Mouse (Mus musculus): Measurements from ENCODE around the gene Lrrc74b.
"Not testable (repeated sequence)": the region's sequence is repeated elsewhere in the genome, so short reads cannot be mapped to it uniquely, and the experiment has no call there.

Gene Lrrc74b

GRCm38 (mm10) chr16:17561128-17561750 lies at the start of gene Lrrc74b:
TSS of gene Lrrc74b (minus strand) at chr16:17561247.
- DNase-seq, result peak; percentile 31

- no peak for DNase-seq
Observed at GRCm38 (mm10) chr16:17605684-17606083, 44.6 kb upstream of the Lrrc74b start.

- no peak for DNase-seq
Observed at GRCm38 (mm10) chr16:17604941-17605340, 43.9 kb upstream of the Lrrc74b start.

GRCm38 (mm10) chr16:17600944-17601562 lies 40.0 kb upstream of the Lrrc74b start:
- no peak for DNase-seq

GRCm38 (mm10) chr16:17590731-17591130 lies 29.7 kb upstream of the Lrrc74b start:
- DNase-seq, result no peak

- no peak for DNase-seq
Observed at GRCm38 (mm10) chr16:17584555-17584954, 23.5 kb upstream of the Lrrc74b start.

- DNase-seq, result peak; percentile 26
Observed at GRCm38 (mm10) chr16:17583064-17583463, 22.0 kb upstream of the Lrrc74b start, which contains the start of gene Slc7a4. TSS of gene Slc7a4 (minus strand) at chr16:17583214.

DNA sequence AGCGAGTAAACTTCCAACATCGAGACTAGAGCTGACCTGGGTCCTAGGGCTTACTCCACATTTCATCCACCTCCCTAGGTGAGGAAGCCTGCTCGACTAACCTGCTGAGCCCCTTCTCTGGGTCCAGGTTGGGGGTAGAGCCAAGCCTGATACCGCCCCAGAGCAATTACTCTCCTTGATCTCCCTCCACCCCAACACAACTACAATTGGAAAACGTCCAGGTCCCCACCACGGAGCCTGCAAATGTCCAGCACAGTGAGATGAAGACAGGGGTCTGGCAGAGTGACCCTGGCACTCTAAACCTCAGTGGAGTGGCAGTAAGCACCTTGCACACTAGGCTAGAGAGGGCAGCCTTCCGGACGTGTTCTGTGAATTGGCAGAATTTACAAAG lies 15.8 kb upstream of the Lrrc74b start:
- no peak for DNase-seq

DNA sequence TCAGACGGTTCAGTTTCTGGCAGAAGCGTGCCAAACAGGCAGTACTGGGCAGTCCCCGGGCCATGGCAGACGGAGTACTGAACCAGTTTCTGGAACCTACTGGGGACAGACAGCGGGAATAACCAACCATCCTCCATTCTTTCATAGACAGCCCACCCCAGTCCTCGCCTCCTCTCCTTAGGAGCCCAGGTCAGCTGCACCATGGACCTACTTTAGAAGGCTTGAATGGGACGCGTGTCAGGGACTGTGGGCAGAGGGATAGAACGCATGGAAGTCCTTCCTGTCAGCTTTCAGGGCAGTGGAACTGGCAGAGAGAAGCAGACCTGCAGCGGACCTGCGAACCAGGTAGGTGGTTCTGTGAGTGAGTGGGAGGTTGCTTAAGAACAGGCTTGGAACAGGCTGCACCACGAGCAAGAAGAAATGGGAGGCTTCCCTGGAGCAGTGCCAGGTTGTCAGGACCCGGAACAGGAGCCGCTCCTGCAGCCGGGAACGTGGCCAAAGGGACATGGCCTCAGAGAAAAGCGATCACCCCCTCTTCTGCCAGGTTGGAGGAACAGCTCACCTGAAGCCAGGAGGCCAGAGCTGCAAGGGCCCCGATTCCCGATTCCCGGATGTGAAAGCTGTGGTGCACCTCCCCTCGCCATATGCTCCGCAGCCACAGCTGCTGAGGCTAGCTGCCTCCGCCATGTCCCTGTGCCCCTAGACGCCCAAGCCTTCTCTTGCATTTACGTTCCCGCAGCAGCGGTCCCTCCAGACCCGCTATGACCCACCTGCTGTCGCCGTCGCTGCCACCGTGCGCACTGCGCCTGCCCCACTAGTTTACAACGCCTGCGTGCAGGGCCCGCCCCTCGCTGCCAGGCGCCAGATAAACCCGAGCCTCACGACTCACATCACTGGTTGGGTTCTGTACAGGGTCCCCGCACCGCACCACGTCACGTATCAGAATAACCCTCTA lies 15.1 kb upstream of the Lrrc74b start:
- DNase-seq, result peak; percentile 70

DNA sequence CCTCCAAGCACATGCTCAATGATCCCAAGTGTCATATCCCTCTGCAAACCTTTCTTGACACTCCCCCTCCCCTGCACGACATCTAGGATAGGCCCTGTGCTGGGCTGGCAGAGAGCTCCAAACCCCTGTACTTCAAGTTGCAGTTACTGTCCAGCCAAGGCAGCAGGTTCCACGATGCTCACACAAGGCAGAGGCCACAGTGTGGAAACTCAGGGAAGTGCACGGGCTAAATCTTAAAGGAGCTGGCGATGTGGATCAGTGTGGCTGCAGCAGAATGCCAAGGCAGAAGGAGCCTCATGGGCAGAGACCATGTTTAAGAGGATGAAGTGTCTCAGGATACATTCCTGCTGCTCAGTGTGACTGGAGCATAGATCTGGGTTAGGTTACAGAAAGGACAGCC lies 5.1 kb upstream of the Lrrc74b start:
- no peak for DNase-seq

GRCm38 (mm10) chr16:17564771-17565170 lies 3.7 kb upstream of the Lrrc74b start:
- no peak for DNase-seq

DNA sequence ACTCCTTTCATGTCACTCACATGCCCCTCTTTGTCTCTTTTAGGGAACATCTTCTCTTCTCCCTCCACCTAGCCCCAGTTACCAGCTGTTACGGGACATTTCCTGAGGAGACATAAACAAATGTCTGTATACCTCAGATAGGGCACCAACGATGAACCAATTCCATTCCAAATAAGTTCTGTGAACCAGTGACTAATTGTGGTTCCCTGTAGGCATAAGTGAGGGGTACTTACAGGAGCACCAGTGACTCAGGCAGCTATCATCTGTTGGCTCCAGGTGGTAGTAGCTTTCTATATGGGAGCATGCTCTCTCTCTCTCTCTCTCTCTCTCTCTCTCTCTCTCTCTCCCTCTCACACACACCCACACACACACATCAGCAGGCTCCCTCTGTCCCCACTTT lies 3.2 kb upstream of the Lrrc74b start:
- DNase-seq, result no peak

DNA sequence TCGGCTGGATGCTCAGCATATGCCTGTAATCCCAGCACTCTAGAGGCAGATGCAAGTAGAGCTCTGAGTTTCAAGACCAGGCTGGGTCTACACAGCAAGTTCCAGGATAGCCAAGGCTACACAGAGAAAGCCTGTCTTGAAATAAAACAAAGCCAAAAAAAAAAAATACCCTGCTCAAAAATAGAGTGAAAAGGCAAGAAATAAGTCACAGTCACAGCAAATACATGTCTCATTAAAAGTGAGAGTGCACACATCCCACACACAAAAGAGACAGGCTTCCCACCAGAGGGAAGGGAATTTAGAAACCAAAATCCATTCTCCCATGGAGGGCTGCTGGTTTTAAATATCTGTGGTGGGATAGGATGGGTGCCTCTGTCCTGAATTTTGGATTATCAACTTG lies 2.5 kb upstream of the Lrrc74b start:
- no peak for DNase-seq

DNA sequence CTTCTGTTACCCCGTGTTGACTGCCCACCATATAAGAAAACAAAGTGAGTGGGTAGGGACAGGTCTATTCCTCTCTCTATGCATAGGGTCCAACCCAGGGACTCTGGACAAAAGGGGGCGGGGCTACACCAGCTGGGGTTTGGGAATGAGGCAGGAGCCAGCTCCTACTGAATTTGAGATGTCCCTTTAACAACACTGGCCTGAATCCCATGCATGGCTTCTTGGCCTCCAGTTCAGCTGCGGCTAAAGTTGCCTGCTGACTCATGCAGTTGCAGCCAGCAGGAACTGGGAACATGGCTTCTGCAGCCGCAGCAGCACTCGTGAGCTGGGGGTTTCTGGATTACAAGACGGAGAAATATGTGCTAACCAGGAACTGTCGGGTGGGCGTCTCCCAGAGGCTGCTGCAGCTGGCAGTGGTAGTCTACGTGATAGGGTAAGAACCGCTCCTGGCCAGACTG lies 733 bp upstream of the Lrrc74b start, which contains the start of gene P2rx6:
Gene P2rx6 (plus strand): TSS at position 135 of the 458 bp plus-strand sequence.
- peak; percentile 32 for DNase-seq

GRCm38 (mm10) chr16:17559396-17560027 lies 1.5 kb downstream of the Lrrc74b start:
- DNase-seq, result no peak

DNA sequence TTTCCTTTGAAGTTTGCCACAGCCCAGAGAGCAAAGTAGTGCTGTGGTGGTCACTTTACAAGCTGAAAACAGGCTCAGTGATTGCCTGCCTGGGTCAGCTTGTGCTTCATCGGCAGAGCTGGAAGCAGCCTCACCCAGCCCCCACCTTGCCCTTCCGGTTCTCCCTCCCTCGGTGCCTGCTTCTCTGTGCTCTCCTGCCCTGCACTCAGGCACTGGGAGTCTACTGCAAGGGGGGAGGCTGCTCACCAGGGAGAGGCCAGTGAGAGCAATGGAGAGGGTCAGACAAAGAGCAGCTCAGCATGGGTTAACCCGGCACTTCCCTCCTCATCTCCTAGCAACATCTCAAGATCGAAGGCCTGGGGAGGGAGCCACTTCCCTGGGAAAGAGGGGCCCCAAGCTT lies 2.2 kb downstream of the Lrrc74b start:
- DNase-seq, result no peak

DNA sequence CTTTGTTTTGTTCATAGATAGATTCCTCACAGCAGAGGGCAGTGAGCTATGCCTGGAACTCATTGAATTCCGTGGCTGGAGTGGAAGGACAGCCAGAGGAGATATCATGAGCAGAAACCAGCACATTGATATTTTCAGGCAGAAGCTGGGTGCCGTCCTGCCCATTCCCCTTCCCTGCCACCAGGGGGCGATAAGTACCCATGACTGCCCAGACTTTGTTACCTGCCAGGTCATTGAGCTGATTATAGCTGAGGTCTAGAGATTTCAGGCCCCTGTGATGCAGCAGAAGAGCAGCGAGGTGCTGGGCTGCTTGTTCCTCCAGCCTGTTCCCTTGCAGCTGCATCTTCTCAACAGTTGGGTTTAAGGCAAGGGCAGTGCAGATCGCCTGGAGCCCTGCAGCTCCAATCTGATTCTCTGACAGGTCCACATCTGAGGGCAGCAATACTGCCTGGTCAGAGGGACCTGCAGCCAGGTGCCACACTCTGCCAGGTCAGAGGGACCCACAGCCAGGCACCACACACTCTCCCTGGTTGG lies 3.0 kb downstream of the Lrrc74b start:
- DNase-seq, result peak; percentile 80

DNA sequence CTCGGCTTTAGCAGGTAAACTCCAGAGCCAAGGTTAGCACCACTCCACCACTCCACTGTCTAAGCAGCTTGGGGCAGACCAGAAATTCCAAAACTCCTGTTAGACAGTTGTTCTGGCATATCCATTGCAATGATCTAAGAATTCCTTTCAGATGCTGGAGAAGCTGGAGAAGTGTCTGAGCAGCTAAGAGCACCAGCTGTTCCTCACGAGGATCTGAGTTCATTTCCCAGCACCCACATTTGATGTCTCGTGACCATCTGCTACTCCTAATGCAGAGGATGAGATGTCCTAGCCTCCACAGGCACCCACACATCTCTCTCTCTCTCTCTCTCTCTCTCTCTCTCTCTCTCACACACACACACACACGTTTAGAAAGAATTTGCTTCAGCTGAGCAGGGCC lies 4.1 kb downstream of the Lrrc74b start:
- no peak for DNase-seq

DNA sequence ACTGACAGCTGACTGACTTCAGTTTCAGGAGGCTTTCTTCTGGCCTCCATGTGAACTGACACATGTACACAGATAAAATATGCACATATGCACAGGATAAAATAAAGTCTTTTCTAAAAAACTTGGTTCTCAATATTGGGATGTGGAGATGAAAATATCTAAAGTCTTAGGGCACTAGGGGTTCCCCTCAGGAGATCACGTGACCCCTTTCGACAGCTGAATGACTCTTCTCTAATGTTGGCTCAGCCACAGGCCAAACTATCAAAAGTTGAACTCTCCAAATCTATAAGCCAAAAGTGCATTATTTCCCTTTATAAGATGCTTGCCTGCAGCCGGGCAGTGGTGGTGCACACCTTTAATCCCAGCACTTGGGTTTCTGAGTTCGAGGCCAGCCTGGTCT lies 4.9 kb downstream of the Lrrc74b start:
- no peak for DNase-seq

GRCm38 (mm10) chr16:17554702-17555101 lies 6.3 kb downstream of the Lrrc74b start:
- not testable (repeated sequence) for DNase-seq

DNA sequence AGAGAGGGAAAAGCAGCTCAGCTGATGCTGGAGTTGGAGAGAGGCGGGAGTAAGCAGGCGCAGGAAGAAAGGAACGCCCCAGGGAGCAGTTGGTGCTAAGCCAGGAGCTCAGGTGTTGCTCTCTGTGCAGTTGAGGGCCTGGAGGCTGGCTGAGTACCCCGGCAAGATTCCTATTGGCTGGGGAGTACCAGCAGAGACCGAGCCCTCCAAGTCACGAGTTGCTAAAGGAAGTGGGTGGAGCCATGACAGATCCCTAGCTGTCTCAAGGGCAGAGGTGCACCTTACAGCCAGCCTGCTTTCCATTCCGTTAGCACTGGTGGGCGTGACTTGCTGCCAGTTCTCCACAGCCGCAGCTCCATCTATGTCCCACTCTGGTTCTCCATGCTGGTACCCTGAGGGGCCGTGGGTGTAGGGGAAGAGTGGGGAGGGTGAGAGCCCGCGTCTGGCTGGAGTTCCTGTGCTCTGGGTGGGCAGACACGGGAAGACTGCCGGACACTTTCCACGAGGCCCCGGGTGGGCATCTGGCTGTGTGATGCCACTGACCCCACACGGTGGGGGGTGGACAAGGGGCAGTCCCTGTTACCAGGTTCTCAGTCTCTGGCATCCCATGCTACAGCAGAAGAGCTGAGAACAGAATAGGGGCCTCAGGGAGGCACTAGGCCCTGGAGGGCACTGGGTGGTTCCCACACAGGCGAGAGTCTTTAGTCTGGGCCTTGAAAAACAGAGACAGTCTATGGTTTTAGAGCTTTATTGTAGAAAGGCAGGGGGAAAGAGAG lies 6.9 kb downstream of the Lrrc74b start:
- DNase-seq, result peak; percentile 85

DNA sequence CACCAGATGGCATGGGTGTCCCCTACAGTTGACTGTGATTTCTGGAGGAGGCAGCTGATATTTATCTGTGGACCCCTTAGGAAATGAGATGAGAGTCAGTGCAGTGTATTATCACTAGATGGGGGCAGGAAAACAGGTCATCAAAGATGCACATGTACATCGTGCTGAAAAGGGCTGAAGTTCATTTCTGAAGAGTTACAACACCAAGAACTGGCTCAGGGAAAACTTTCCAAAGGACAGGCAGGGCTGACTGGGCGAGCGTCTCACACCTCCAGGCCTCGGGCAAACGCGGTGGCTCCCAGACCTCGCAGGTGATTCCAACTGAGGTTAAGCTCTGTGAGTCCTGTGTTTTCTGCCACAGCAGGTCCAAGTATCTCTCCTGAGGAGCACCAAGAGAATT lies 8.2 kb downstream of the Lrrc74b start:
- no peak for DNase-seq
